13 mouse cellular contexts compared by ENCODE assay signal in the genomic region with DNA sequence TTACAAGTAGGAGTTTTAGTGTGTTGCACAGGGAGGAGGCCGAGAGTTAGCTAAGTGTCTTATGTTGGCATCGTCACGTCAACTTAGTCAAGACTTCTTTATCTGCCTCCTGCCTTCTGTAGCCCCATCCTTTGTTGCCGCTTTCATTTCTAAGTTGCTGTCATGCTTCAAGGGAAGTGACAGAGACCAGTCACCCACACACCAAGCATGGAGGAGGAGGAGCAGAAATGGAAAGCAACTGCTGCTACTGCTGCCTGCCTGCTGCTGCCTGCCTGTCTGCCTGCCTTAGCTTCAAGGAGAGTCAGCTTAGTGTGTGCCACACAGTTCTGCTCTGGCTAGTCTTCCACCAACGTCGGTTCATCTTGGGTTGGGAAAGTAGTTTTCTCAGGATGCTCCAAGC.
DNase-seq lines count a peak whose midpoint lies in the region; ATAC-seq lines count a peak whose summit lies in the region.
"Had no signal": no experiment of that assay in that cellular context is flagged by ENCODE, and none has a peak within 500 bp of the region (broad histone marks: within the 10 kb centered on the region; RNA-seq: fewer than 3 reads in every experiment).

No protein-coding gene starts in this region.

- H3K4me1 ChIP-seq in megakaryocyte, embryonic 14.5 days: peaks cover 4% of the 10 kb centered on the region; the same call in 1 of the 2 replicates
- H3K4me1 ChIP-seq in heart, embryonic 11.5 days (ENCODE audit: control insufficient read depth, insufficient read depth, low read length): no peaks in the 10 kb centered on the region
- H3K4me1 ChIP-seq: liver, embryonic 12.5 days had no signal

- WGBS in heart, embryonic 11.5 days (ENCODE audit: insufficient replicate concordance): 68% methylated on average over 6 of the region's 6 CpGs

- peak; percentile 23 to 37 for DNase-seq in layer of hippocampus, adult 8-10 months (ENCODE audit: low spot score in 2 of 2)
- DNase-seq in left cerebral cortex, postnatal 25 days (ENCODE audit: low spot score in 2 of 2): peak; percentile 7 to 77
- DNase-seq: heart, adult 2 months; heart, postnatal 14 days had no signal

- H3K36me3 ChIP-seq in megakaryocyte, embryonic 14.5 days (replicated peaks; ENCODE audit: low read length): no peaks in the 10 kb centered on the region
- no peaks in the 10 kb centered on the region for H3K36me3 ChIP-seq in heart, embryonic 11.5 days (ENCODE audit: control insufficient read depth, insufficient read depth, low read length)
- H3K36me3 ChIP-seq: liver, embryonic 12.5 days; midbrain, embryonic 12.5 days had no signal

- H3K4me2 ChIP-seq in heart, embryonic 11.5 days: no peak overlapping the region
- H3K4me2 ChIP-seq: liver, embryonic 12.5 days; midbrain, embryonic 12.5 days had no signal

- intact Hi-C loops in left cerebral cortex, postnatal 25 days (cut with DNase I): no loop called here

- H3K4me3 ChIP-seq in megakaryocyte, embryonic 14.5 days (replicated peaks): peak overlapping the region; percentile 50
- no peak overlapping the region for H3K4me3 ChIP-seq in heart, embryonic 11.5 days (ENCODE audit: low read depth, low read length)
- H3K4me3 ChIP-seq: heart, adult 2 months; liver, embryonic 12.5 days; midbrain, embryonic 12.5 days had no signal

- H3K9me3 ChIP-seq in megakaryocyte, embryonic 14.5 days: peaks cover 4% of the 10 kb centered on the region
- no peaks in the 10 kb centered on the region for H3K9me3 ChIP-seq in heart, embryonic 11.5 days (replicated peaks; ENCODE audit: control insufficient read depth, low read length)
- H3K9me3 ChIP-seq: liver, embryonic 12.5 days; midbrain, embryonic 12.5 days had no signal

- no peak overlapping the region for H3K27ac ChIP-seq in heart, embryonic 11.5 days (ENCODE audit: low read depth, low read length)
- H3K27ac ChIP-seq: heart, adult 2 months; liver, embryonic 12.5 days; midbrain, embryonic 12.5 days had no signal

- ATAC-seq in megakaryocyte, adult 5-6 weeks (ENCODE audit: poor library complexity, severe bottlenecking): no peak
- ATAC-seq in cerebellum, adult (ENCODE audit: insufficient number of reproducible peaks, low FRiP score, low TSS enrichment): no peak
- ATAC-seq in megakaryocyte progenitor cell, adult 5-6 weeks (replicated peaks; ENCODE audit: poor library complexity): no peak
- ATAC-seq in heart, embryonic 11.5 days (replicated peaks; ENCODE audit: insufficient number of reproducible peaks, low FRiP score, low TSS enrichment): no peak
- ATAC-seq: liver, embryonic 12.5 days; lung, postnatal 0 days; Patski had no signal

- H3K27me3 ChIP-seq in megakaryocyte, embryonic 14.5 days (replicated peaks): no peaks in the 10 kb centered on the region
- H3K27me3 ChIP-seq in heart, embryonic 11.5 days (ENCODE audit: control insufficient read depth, insufficient read depth, low read length): no peaks in the 10 kb centered on the region
- H3K27me3 ChIP-seq: liver, embryonic 12.5 days; Patski had no signal

- H3K9ac ChIP-seq in heart, embryonic 11.5 days (ENCODE audit: low read depth, low read length): no peak overlapping the region
- H3K9ac ChIP-seq: liver, embryonic 12.5 days; midbrain, embryonic 12.5 days had no signal
